Mouse (Mus musculus) bone marrow, adult 2 months (tissue): ENCODE results near the gene Shisa2.

Experiments used
- CTCF ChIP-seq: fragments of 200-500 bp; IDR thresholded peaks from 2 replicates; pipeline ENCODE4 v1.5.1; 2011; ENCODE audit warnings: low read length, control low read depth; ENCODE audit not compliant: control insufficient read depth, insufficient read depth
- POLR2A ChIP-seq: fragments of 200-500 bp; IDR thresholded peaks from 2 replicates; pipeline ENCODE4 v1.6.1; 2011; ENCODE audit warnings: low read depth, mild to moderate bottlenecking, control low read depth, low read length, borderline replicate concordance; ENCODE audit not compliant: control insufficient read depth

- TF ChIP-seq CTCF (no peak), POLR2A (no peak)
Observed at GRCm38 (mm10) chr14:59657098-59657497, 32.0 kb downstream of the Shisa2 start.
